Comparison of ENCODE assay signal across 9 mouse cellular contexts in genomic region chrX:52164134-52164737, GRCm38 (mm10). TPM values are rescaled to one million over a fixed set of nuclear protein-coding genes. Genes with fewer than 3 reads are reported as not detected.
DNase-seq lines count a peak whose midpoint lies in the region; ATAC-seq and TF ChIP-seq lines count a peak whose summit lies in the region.
"Had no signal": no experiment of that assay in that cellular context is flagged by ENCODE, and none has a peak within 500 bp of the region (broad histone marks: within the 10 kb centered on the region; RNA-seq: fewer than 3 reads in every experiment).

No protein-coding gene starts in this region.

- peak overlapping the region; percentile 60 for H3K4me2 ChIP-seq in forebrain, embryonic 11.5 days (ENCODE audit: low read depth, low read length, severe bottlenecking)
- peak overlapping the region; percentile 75 for H3K4me2 ChIP-seq in intestine, embryonic 15.5 days (replicated peaks)
- peak overlapping the region; percentile 73 for H3K4me2 ChIP-seq in lung, postnatal 0 days (replicated peaks; ENCODE audit: low read depth, low read length)

- H3K36me3 ChIP-seq in ES-Bruce4 (ENCODE audit: control insufficient read depth, insufficient read depth, low read length, poor library complexity, severe bottlenecking), result no peaks in the 10 kb centered on the region
- H3K36me3 ChIP-seq in forebrain, embryonic 11.5 days (ENCODE audit: control insufficient read depth, insufficient read depth, low read length), result no peaks in the 10 kb centered on the region
- no peaks in the 10 kb centered on the region for H3K36me3 ChIP-seq in intestine, embryonic 15.5 days
- no peaks in the 10 kb centered on the region for H3K36me3 ChIP-seq in lung, postnatal 0 days (ENCODE audit: insufficient read depth, low read length)

- 18% methylated on average over 38 of the region's 44 CpGs for WGBS in forebrain, embryonic 11.5 days
- 17% methylated on average over 43 of the region's 44 CpGs for WGBS in intestine, embryonic 15.5 days
- 17% methylated on average over 32 of the region's 44 CpGs for WGBS in lung, postnatal 0 days

- no peaks in the 10 kb centered on the region for H3K27me3 ChIP-seq in ES-Bruce4 (ENCODE audit: control insufficient read depth, insufficient read depth, low read length, poor library complexity, severe bottlenecking)
- no peaks in the 10 kb centered on the region; the same call in 1 of the 2 replicates for H3K27me3 ChIP-seq in forebrain, embryonic 11.5 days (ENCODE audit: control insufficient read depth, insufficient read depth, low read length)
- no peaks in the 10 kb centered on the region for H3K27me3 ChIP-seq in intestine, embryonic 15.5 days (replicated peaks)
- H3K27me3 ChIP-seq in lung, postnatal 0 days (replicated peaks; ENCODE audit: insufficient read depth, low read length), result no peaks in the 10 kb centered on the region
- H3K27me3 ChIP-seq: CH12.LX had no signal

- peak overlapping the region; percentile 94 for H3K9ac ChIP-seq in ES-Bruce4 (ENCODE audit: low read depth, poor library complexity, severe bottlenecking)
- H3K9ac ChIP-seq in forebrain, embryonic 11.5 days (ENCODE audit: low read length), result peak overlapping the region; percentile 79
- H3K9ac ChIP-seq in intestine, embryonic 15.5 days, result peak overlapping the region; percentile 60
- H3K9ac ChIP-seq in lung, postnatal 0 days (replicated peaks; ENCODE audit: low read depth), result peak overlapping the region; percentile 36; the same call in 1 of the 2 replicates

- no peaks in the 10 kb centered on the region for H3K4me1 ChIP-seq in ES-Bruce4 (ENCODE audit: control insufficient read depth, insufficient read depth, low read length)
- no peaks in the 10 kb centered on the region; the same call in 1 of the 2 replicates for H3K4me1 ChIP-seq in forebrain, embryonic 11.5 days (replicated peaks; ENCODE audit: control insufficient read depth, insufficient read depth, low read length)
- H3K4me1 ChIP-seq in intestine, embryonic 15.5 days (replicated peaks), result no peaks in the 10 kb centered on the region
- H3K4me1 ChIP-seq in lung, postnatal 0 days (ENCODE audit: insufficient read depth, low read depth, low read length), result no peaks in the 10 kb centered on the region

- no peak for TF ChIP-seq CTCF in ES-Bruce4 (IDR thresholded peaks at IDR 0.05; ENCODE audit: low read depth, low read length)
- no peak for TF ChIP-seq CTCF in lung, postnatal 0 days (IDR thresholded peaks at IDR 0.05)

- DNase-seq in embryo, embryonic 11 days, result peak; percentile 28
- no peak for DNase-seq in embryo, embryonic 9.5 days (ENCODE audit: extremely low spot score)
- DNase-seq in forebrain, embryonic 11.5 days (ENCODE audit: low spot score), result peak; percentile 60
- DNase-seq in lung, postnatal 0 days (ENCODE audit: low spot score), result peak; percentile 13
- DNase-seq in layer of hippocampus, adult 8-10 months (ENCODE audit: low spot score in 2 of 2), result no peak
- no peak for DNase-seq in spleen, postnatal 36 days (ENCODE audit: low spot score in 2 of 2)

- no peak overlapping the region for H3K27ac ChIP-seq in ES-Bruce4 (ENCODE audit: insufficient read depth, low read length)
- H3K27ac ChIP-seq in forebrain, embryonic 11.5 days (ENCODE audit: low read depth, low read length), result peak overlapping the region; percentile 59
- H3K27ac ChIP-seq in intestine, embryonic 15.5 days, result no peak overlapping the region
- H3K27ac ChIP-seq in lung, postnatal 0 days (ENCODE audit: low read length), result no peak overlapping the region

- no peak for ATAC-seq in forebrain, embryonic 11.5 days (replicated peaks; ENCODE audit: low FRiP score)
- 0 out of 2 replicates have a peak, but pooled peaks have one; percentile 15 for ATAC-seq in intestine, embryonic 15.5 days
- ATAC-seq in lung, postnatal 0 days, result peak; percentile 5; the same call in 1 of the 2 replicates

- no peak for TF ChIP-seq EP300 in ES-Bruce4 (IDR thresholded peaks at IDR 0.05; ENCODE audit: insufficient read depth, low read depth, low read length)
- TF ChIP-seq EP300 in lung, postnatal 0 days (IDR thresholded peaks at IDR 0.05), result no peak

- H3K4me3 ChIP-seq in ES-Bruce4 (ENCODE audit: low read depth, low read length), result peak overlapping the region; percentile 87
- H3K4me3 ChIP-seq in forebrain, embryonic 11.5 days (ENCODE audit: low read depth, low read length), result peak overlapping the region; percentile 59
- H3K4me3 ChIP-seq in intestine, embryonic 15.5 days (replicated peaks), result peak overlapping the region; percentile 51
- H3K4me3 ChIP-seq in lung, postnatal 0 days (ENCODE audit: low read depth, low read length), result peak overlapping the region; percentile 49

- no peak for TF ChIP-seq POLR2A in ES-Bruce4 (IDR thresholded peaks at IDR 0.05; ENCODE audit: insufficient read depth, low read length)

- H3K9me3 ChIP-seq in ES-Bruce4 (replicated peaks; ENCODE audit: control insufficient read depth, insufficient read depth, low read length, poor library complexity, severe bottlenecking), result no peaks in the 10 kb centered on the region
- H3K9me3 ChIP-seq in forebrain, embryonic 11.5 days (ENCODE audit: control insufficient read depth, low read length), result no peaks in the 10 kb centered on the region
- no peaks in the 10 kb centered on the region for H3K9me3 ChIP-seq in intestine, embryonic 15.5 days
- H3K9me3 ChIP-seq in lung, postnatal 0 days (ENCODE audit: low read length), result no peaks in the 10 kb centered on the region

RNA-seq across cellular contexts. Expression of gene Gpc4, which starts 0.8 kb away (rescaled TPM):
- 129 and 139 TPM in 2 replicates for polyA plus RNA-seq in ES-Bruce4 (2011; ENCODE audit: insufficient read depth, insufficient read length, low read depth, missing spikeins)
- polyA plus RNA-seq in forebrain, embryonic 11.5 days (2014; fragmentation: Nextera tagmentation; extraction: Ambion mirVana), result 80.9 and 81.2 TPM in 2 replicates
- 23.1 and 25.8 TPM in 2 replicates for polyA plus RNA-seq in intestine, embryonic 15.5 days (2015; fragmentation: Nextera tagmentation; extraction: Ambion mirVana)
- 28.3 and 32.7 TPM in 2 replicates for polyA plus RNA-seq in lung, postnatal 0 days (2015; fragmentation: Nextera tagmentation; extraction: Ambion mirVana)
- 10 to 100 TPM; 45.6 to 52.9 (median 47.9) TPM for total RNA-seq in layer of hippocampus, adult 8-10 months (2022)
- total RNA-seq: CH12.LX had no signal

Comparison
In these comparisons a context has a peak if more than half of its experiments do, and no peak if none do; other contexts are left out.
1. DNase-seq: peak in embryo, embryonic 11 days (single experiment), forebrain, embryonic 11.5 days (single experiment) and lung, postnatal 0 days (single experiment); none in embryo, embryonic 9.5 days (single experiment), layer of hippocampus, adult 8-10 months (0 of 2) and spleen, postnatal 36 days (0 of 2).
2. H3K9ac ChIP-seq: peak in every context shown above with its lines; median percentile 94 in ES-Bruce4; 79 in forebrain, embryonic 11.5 days; 60 in intestine, embryonic 15.5 days; 36 in lung, postnatal 0 days.
3. Peak in every context shown above with its lines, with median percentiles within 50 percentile points of each other: H3K4me3 ChIP-seq and H3K4me2 ChIP-seq.